Mouse (Mus musculus): ENCODE results near the gene Git1.
A peak's percentile ranks its signal among the peaks of the same experiment; 100 is the strongest.
"Not testable (repeated sequence)": the region's sequence is repeated elsewhere in the genome, so short reads cannot be mapped to it uniquely, and the experiment has no call there.

Gene Git1

DNA sequence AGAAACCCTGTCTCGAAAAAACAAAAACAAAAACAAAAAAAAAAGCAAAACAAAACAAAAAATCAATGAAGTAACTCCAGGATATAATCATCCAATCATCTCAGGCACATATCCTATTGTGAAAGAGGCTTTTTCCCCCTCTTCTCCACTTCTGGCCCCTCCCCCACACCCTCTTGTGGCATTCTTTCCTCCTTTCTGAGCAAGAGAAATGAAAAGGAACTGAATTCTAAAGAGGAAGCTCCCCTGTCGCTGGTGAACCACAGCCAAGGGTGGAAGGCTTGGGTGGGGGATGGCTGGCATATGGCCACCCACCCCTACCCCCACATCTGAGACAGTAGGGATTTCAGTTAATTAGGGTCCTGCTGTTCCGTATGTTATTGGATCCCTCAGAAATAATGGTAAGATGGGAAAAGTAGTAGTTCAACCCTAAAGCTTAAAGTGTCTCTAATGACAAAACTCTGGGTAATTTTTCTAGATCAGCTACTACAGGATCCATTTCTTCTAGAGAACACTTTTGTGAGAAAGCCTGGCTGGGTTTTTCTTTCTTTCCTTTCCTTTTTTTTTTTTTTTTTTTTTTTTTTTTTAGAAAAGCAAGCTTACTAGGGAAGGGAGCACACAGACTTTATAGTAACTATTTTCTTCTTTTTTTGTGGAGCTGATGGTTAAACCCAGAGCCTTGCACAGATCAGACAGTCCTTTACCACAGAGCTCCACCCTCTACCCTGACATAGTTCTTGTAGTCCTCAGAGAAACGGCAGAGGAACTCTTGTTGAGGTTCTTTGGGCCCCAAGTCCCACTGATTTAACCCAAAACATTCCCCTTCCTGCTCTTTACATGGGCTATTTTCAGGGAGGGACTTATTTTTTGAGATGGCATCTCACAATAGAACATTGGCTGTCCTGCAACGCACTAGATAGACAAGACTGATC is 27.5 kb downstream of the Git1 start:
- DNase-seq: peak; percentile 96

DNA sequence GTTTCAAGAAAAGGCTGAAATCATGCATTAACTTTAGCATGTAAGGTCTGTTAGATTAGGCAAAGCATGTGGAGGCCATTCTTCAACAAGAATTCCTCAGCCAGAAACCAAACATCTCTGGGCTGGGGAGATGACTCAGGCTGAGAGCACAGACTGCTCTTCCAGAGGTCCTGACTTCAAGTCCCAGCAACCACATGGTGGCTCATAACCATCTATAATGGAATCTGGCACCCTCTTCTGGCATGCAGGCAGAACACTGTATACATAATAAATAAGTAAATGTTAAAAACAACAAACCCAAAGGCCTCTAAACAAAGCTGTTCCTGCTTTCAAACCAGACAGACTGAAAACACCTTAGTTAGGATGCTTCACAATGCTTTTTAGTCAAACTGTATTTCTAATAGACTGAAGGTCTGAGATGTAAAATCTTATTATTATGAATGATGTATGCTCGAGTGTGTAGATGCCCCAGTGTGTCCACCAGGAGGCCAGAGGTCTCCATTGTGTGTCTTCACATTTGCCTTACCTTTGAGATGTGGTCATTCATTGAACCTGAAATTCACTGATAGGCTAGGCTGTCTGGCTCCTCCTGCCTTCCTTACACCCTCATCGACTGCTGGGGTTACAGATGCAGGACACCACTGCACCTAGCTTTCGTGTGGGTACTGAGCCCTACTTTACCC is 32.6 kb downstream of the Git1 start:
- DNase-seq: peak; percentile 60

DNA sequence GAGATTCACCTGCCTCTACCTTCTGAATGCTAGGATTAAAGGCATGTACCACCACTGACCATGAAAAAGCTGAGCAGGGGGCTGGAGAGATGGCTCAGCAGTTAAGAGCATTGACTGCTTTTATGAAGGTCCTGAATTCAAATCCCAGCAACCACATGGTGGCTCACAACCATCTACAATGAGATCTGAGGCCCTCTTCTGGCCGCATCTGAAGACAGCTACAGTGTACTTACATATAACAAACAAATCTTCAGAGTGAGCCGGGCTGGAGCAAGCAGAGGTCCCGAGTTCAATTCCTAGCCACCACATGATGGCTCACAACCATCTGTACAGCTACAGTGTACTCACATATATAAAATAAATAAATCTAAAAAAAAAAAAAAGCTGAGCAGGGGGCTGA is 35.1 kb downstream of the Git1 start:
- DNase-seq: not testable (repeated sequence)

DNA sequence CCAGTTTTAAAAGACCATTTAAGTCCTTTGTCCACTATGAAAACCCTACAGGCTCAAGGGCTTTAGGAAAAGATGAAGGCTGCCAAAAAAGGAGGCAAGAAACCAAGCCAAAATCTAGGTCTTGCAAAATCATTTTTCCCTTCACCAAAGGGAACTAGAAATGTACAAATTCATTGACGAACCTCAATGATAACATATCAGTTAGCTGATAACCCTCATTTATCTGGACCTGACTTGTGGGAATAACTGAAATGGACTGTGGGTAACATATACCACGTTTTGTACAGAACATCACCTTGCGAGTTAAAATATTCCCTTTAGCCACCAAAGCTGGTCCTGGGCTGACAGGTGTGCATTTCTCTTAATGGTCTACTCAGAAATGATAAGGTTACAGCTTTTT is 36.3 kb downstream of the Git1 start:
- peak; percentile 28 for DNase-seq

- no peak for DNase-seq
These were observed 37.5 kb downstream of the Git1 start for GRCm38 (mm10) chr11:77530862-77531261.

- DNase-seq: no peak
These were observed 39.0 kb downstream of the Git1 start for GRCm38 (mm10) chr11:77532202-77532846.

- DNase-seq: no peak
These were observed 51.9 kb downstream of the Git1 start for GRCm38 (mm10) chr11:77545261-77545660.

All from heart, adult 11 months (tissue).